Comparison of ENCODE assay signal across 7 mouse cellular contexts in the genomic region with DNA sequence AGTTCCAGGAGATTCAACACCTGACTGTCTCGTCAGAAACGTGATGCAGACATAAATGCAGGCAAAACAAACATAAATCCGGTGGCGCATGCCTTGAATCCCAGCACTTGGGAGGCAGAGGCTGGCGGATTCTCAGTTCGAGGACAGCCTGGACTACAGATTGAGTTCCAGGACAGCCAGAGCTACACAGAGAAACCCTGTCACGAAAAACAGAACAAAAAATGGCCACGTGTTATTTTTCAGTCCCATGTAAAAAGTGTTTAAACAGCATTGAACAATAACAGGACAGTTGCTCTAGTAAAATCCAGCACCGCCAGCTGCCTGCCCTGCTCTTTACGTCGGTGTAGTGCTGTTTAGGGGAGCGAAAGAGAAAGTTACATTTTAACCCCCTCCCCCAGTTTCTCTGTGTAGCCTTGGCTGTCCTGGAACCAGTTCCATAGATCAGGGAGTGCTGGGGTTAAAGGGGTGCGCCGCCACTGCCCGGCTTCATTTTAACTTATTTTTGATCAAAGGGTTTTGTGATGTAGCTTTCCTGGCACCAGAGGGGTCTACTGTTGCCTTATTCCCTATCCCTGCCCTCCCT. TPM values are rescaled to one million over a fixed set of nuclear protein-coding genes. Genes with fewer than 3 reads are reported as not detected.
DNase-seq lines count a peak whose midpoint lies in the region; ATAC-seq and TF ChIP-seq lines count a peak whose summit lies in the region.

No protein-coding gene starts in this region.

- peaks cover 55% of the 10 kb centered on the region for H3K36me3 ChIP-seq in E14TG2a.4 (ENCODE audit: insufficient read depth, low read length)
- H3K36me3 ChIP-seq in intestine, postnatal 0 days (ENCODE audit: control insufficient read depth, insufficient read depth), result peaks cover 14% of the 10 kb centered on the region

- TF ChIP-seq POLR2A in embryonic fibroblast, embryonic 13.5 days (IDR thresholded peaks at IDR 0.05; ENCODE audit: low read depth, low read length), result peak; percentile 40

- H3K9ac ChIP-seq in intestine, postnatal 0 days (ENCODE audit: low read depth, low read length), result peak overlapping the region; percentile 89

- peak overlapping the region; percentile 94 for H3K4me2 ChIP-seq in intestine, postnatal 0 days (replicated peaks; ENCODE audit: low read depth)

- DNase-seq in B cell, adult 2 months, result peak; percentile 38 to 40
- DNase-seq in lung, postnatal 10 days, result peak; percentile 49
- DNase-seq in thymus, postnatal 0 days (ENCODE audit: low spot score), result peak; percentile 52
- no peak for DNase-seq in left cerebral cortex, adult 18-20 months (ENCODE audit: low spot score in 2 of 2)

- peak overlapping the region; percentile 94 for H3K4me3 ChIP-seq in E14TG2a.4 (replicated peaks; ENCODE audit: low read length)
- peak overlapping the region; percentile 79 for H3K4me3 ChIP-seq in embryonic fibroblast, embryonic 13.5 days (ENCODE audit: insufficient read depth, low read length)
- peak overlapping the region; percentile 88 for H3K4me3 ChIP-seq in intestine, postnatal 0 days (ENCODE audit: low read depth, low read length)

- WGBS in intestine, postnatal 0 days, result under 1% methylated on average over 15 of the region's 15 CpGs

- H3K4me1 ChIP-seq in E14TG2a.4 (replicated peaks; ENCODE audit: low read depth, low read length), result peaks cover 69% of the 10 kb centered on the region
- peaks cover 15% of the 10 kb centered on the region for H3K4me1 ChIP-seq in embryonic fibroblast, embryonic 13.5 days (ENCODE audit: control insufficient read depth, insufficient read depth, low read length)
- H3K4me1 ChIP-seq in intestine, postnatal 0 days (replicated peaks; ENCODE audit: control insufficient read depth, insufficient read depth, low read length), result peaks cover 5% of the 10 kb centered on the region; the same call in 1 of the 2 replicates

- H3K27me3 ChIP-seq in E14TG2a.4 (ENCODE audit: insufficient read depth, low read length), result no peaks in the 10 kb centered on the region
- H3K27me3 ChIP-seq in intestine, postnatal 0 days (replicated peaks; ENCODE audit: control insufficient read depth, insufficient read depth, low read length), result no peaks in the 10 kb centered on the region

- no peak for TF ChIP-seq CTCF in E14TG2a.4 (conservative IDR thresholded peaks at IDR 0.05; ENCODE audit: low read length)
- TF ChIP-seq CTCF in embryonic fibroblast, embryonic 13.5 days (IDR thresholded peaks at IDR 0.05; ENCODE audit: borderline replicate concordance, insufficient read depth, low read length), result no peak
- TF ChIP-seq CTCF in intestine, postnatal 0 days (IDR thresholded peaks at IDR 0.05; ENCODE audit: low read depth), result no peak

- 0 out of 2 replicates have a peak, but pooled peaks have one; percentile 3 for ATAC-seq in intestine, postnatal 0 days

- H3K9me3 ChIP-seq in E14TG2a.4 (ENCODE audit: low read length), result no peaks in the 10 kb centered on the region
- H3K9me3 ChIP-seq in intestine, postnatal 0 days (ENCODE audit: control insufficient read depth), result no peaks in the 10 kb centered on the region

- H3K27ac ChIP-seq in embryonic fibroblast, embryonic 13.5 days (ENCODE audit: insufficient read depth, low read length), result peak overlapping the region; percentile 91
- H3K27ac ChIP-seq in intestine, postnatal 0 days (ENCODE audit: low read depth, low read length), result peak overlapping the region; percentile 96

RNA-seq across cellular contexts. Expression of gene Tnpo2, which starts 0.9 kb away (rescaled TPM):
- polyA plus RNA-seq in embryonic fibroblast, embryonic 13.5 days (2011; ENCODE audit: insufficient read length, low read depth, missing spikeins), result 106 and 120 TPM in 2 replicates
- polyA plus RNA-seq in intestine, postnatal 0 days (2015; fragmentation: Nextera tagmentation; extraction: Ambion mirVana), result 9.8 and 10.9 TPM in 2 replicates
- polyA plus RNA-seq in thymus, postnatal 0 days (2015; fragmentation: Nextera tagmentation; extraction: Ambion mirVana), result 27.4 and 29.0 TPM in 2 replicates
- total RNA-seq in left cerebral cortex, adult 18-20 months (2021), result 100 to 1,000 TPM; 171 to 176 TPM

RNA-seq across cellular contexts. Expression of gene Trir, which starts 9.2 kb away (rescaled TPM):
- polyA plus RNA-seq in embryonic fibroblast, embryonic 13.5 days (2011; ENCODE audit: insufficient read length, low read depth, missing spikeins), result 108 and 117 TPM in 2 replicates
- polyA plus RNA-seq in intestine, postnatal 0 days (2015; fragmentation: Nextera tagmentation; extraction: Ambion mirVana), result 121 and 122 TPM in 2 replicates
- 172 and 191 TPM in 2 replicates for polyA plus RNA-seq in thymus, postnatal 0 days (2015; fragmentation: Nextera tagmentation; extraction: Ambion mirVana)
- 100 to 1,000 TPM; 129 to 134 TPM for total RNA-seq in left cerebral cortex, adult 18-20 months (2021)

RNA-seq across cellular contexts. Expression of gene Asna1, which starts 10.7 kb away (rescaled TPM):
- 71.1 and 73.2 TPM in 2 replicates for polyA plus RNA-seq in embryonic fibroblast, embryonic 13.5 days (2011; ENCODE audit: insufficient read length, low read depth, missing spikeins)
- 98.4 and 105 TPM in 2 replicates for polyA plus RNA-seq in intestine, postnatal 0 days (2015; fragmentation: Nextera tagmentation; extraction: Ambion mirVana)
- 90.7 and 95.8 TPM in 2 replicates for polyA plus RNA-seq in thymus, postnatal 0 days (2015; fragmentation: Nextera tagmentation; extraction: Ambion mirVana)
- total RNA-seq in left cerebral cortex, adult 18-20 months (2021), result 100 to 1,000 TPM; 130 to 138 TPM

RNA-seq across cellular contexts. Expression of gene Best2, which starts 21.5 kb away (rescaled TPM):
- polyA plus RNA-seq in embryonic fibroblast, embryonic 13.5 days (2011; ENCODE audit: insufficient read length, low read depth, missing spikeins), result not detected in 2 replicates
- polyA plus RNA-seq in intestine, postnatal 0 days (2015; fragmentation: Nextera tagmentation; extraction: Ambion mirVana), result 0.66 TPM in 1 of 2 replicates, not detected in the other
- polyA plus RNA-seq in thymus, postnatal 0 days (2015; fragmentation: Nextera tagmentation; extraction: Ambion mirVana), result 0.12 TPM in 1 of 2 replicates, not detected in the other
- total RNA-seq in left cerebral cortex, adult 18-20 months (2021), result not detected

RNA-seq across cellular contexts. Expression of gene Fbxw9, which starts 24.0 kb away (rescaled TPM):
- polyA plus RNA-seq in embryonic fibroblast, embryonic 13.5 days (2011; ENCODE audit: insufficient read length, low read depth, missing spikeins), result 28.8 TPM in 2 replicates
- 22.1 and 25.8 TPM in 2 replicates for polyA plus RNA-seq in intestine, postnatal 0 days (2015; fragmentation: Nextera tagmentation; extraction: Ambion mirVana)
- 15.0 and 18.0 TPM in 2 replicates for polyA plus RNA-seq in thymus, postnatal 0 days (2015; fragmentation: Nextera tagmentation; extraction: Ambion mirVana)
- total RNA-seq in left cerebral cortex, adult 18-20 months (2021), result 10 to 100 TPM; 16.2 to 17.5 TPM

Comparison
In these comparisons a context has a peak if more than half of its experiments do, and no peak if none do; other contexts are left out.
1. DNase-seq: peak in B cell, adult 2 months (2 of 2), lung, postnatal 10 days (single experiment) and thymus, postnatal 0 days (single experiment); none in left cerebral cortex, adult 18-20 months (0 of 2).
2. Peak in every context shown above with its lines, with median percentiles within 50 percentile points of each other: H3K4me3 ChIP-seq.